Mouse (Mus musculus): ENCODE results near the gene Clec3a.

Gene Clec3a

GRCm38 (mm10) chr8:114417786-114418185 lies at the start of gene Clec3a:
Gene Clec3a, plus strand, starts transcription at chr8:114418086.
- no peak for DNase-seq (ENCODE audit: low read depth)

GRCm38 (mm10) chr8:114369038-114369976 lies 48.6 kb upstream of the Clec3a start:
- DNase-seq (ENCODE audit: low read depth), result peak; percentile 28

GRCm38 (mm10) chr8:114374390-114374789 lies 43.5 kb upstream of the Clec3a start:
- no peak for DNase-seq (ENCODE audit: low read depth)

- no peak for DNase-seq (ENCODE audit: low read depth)
Measured at GRCm38 (mm10) chr8:114384189-114384588, 33.7 kb upstream of the Clec3a start.

GRCm38 (mm10) chr8:114387494-114387893 lies 30.4 kb upstream of the Clec3a start:
- DNase-seq (ENCODE audit: low read depth), result no peak

- no peak for DNase-seq (ENCODE audit: low read depth)
Measured at GRCm38 (mm10) chr8:114390465-114391254, 27.2 kb upstream of the Clec3a start.

GRCm38 (mm10) chr8:114398326-114398725 lies 19.6 kb upstream of the Clec3a start:
- no peak for DNase-seq (ENCODE audit: low read depth)

- no peak for DNase-seq (ENCODE audit: low read depth)
Measured at GRCm38 (mm10) chr8:114399273-114399672, 18.6 kb upstream of the Clec3a start.

GRCm38 (mm10) chr8:114401679-114402078 lies 16.2 kb upstream of the Clec3a start:
- no peak for DNase-seq (ENCODE audit: low read depth)

- no peak for DNase-seq (ENCODE audit: low read depth)
Measured at GRCm38 (mm10) chr8:114411421-114411820, 6.5 kb upstream of the Clec3a start.

GRCm38 (mm10) chr8:114418486-114418885 lies 600 bp downstream of the Clec3a start:
- no peak for DNase-seq (ENCODE audit: low read depth)

- DNase-seq (ENCODE audit: low read depth), result no peak
Measured at GRCm38 (mm10) chr8:114418904-114419303, 1.0 kb downstream of the Clec3a start.

GRCm38 (mm10) chr8:114421544-114421943 lies 3.7 kb downstream of the Clec3a start:
- no peak for DNase-seq (ENCODE audit: low read depth)

GRCm38 (mm10) chr8:114438236-114438635 lies 20.4 kb downstream of the Clec3a start:
- DNase-seq (ENCODE audit: low read depth), result peak; percentile 37

GRCm38 (mm10) chr8:114439334-114440204 lies 21.7 kb downstream of the Clec3a start, which contains the start of gene Wwox:
Gene Wwox, plus strand, starts transcription at chr8:114439655.
- DNase-seq (ENCODE audit: low read depth), result peak; percentile 99

- no peak for DNase-seq (ENCODE audit: low read depth)
Measured at GRCm38 (mm10) chr8:114440205-114440589, 22.3 kb downstream of the Clec3a start.

- DNase-seq (ENCODE audit: low read depth), result no peak
Measured at GRCm38 (mm10) chr8:114441616-114442015, 23.7 kb downstream of the Clec3a start.

GRCm38 (mm10) chr8:114446884-114447283 lies 29.0 kb downstream of the Clec3a start:
- DNase-seq (ENCODE audit: low read depth), result no peak

- no peak for DNase-seq (ENCODE audit: low read depth)
Measured at GRCm38 (mm10) chr8:114452278-114452677, 34.4 kb downstream of the Clec3a start.

GRCm38 (mm10) chr8:114452781-114453221 lies 34.9 kb downstream of the Clec3a start:
- peak; percentile 28 for DNase-seq (ENCODE audit: low read depth)

- DNase-seq (ENCODE audit: low read depth), result no peak
Measured at GRCm38 (mm10) chr8:114455302-114455701, 37.4 kb downstream of the Clec3a start.

- DNase-seq (ENCODE audit: low read depth), result no peak
Measured at GRCm38 (mm10) chr8:114455953-114456352, 38.1 kb downstream of the Clec3a start.
